Mouse (Mus musculus) stomach, postnatal 0 days (tissue): ENCODE results near the gene Tmem184b.

Source experiments
- CTCF ChIP-seq: IDR thresholded peaks from 2 replicates; pipeline ENCODE4 v1.5.1; 2016; ENCODE audit warnings: antibody characterized with exemption, low read depth, mild to moderate bottlenecking, moderate library complexity
- EP300 ChIP-seq: optimal IDR thresholded peaks from 2 replicates; pipeline ENCODE3; 2016; ENCODE audit warnings: antibody characterized with exemption

GRCm38 (mm10) chr15:79414513-79414912 is 11.1 kb upstream of the Tmem184b start:
- TF ChIP-seq CTCF (no peak), EP300 (no peak)
